Mouse (Mus musculus) adrenal gland, adult 8-10 months (tissue): Measurements from ENCODE around the gene Ece1. TPM values are rescaled to one million over a fixed set of nuclear protein-coding genes. Genes with fewer than 3 reads are reported as not detected.

Experiments used
- DNase-seq: peaks from one replicate; pipeline ENCODE4 v3.0.0; 2022
- total RNA-seq, 4 experiments: library from RNA; stranded (reverse); gene quantifications; 2 replicates each; pipeline ENCODE4 v1.2.4; 2022

Ece1 gene
- total RNA-seq, 4 experiments from 2014 or later: 248 to 380 (median 315) TPM

- no peak for DNase-seq
Measured at GRCm38 (mm10) chr4:137883513-137884150, 21.6 kb downstream of the Ece1 start.

GRCm38 (mm10) chr4:137887337-137887992 is 25.4 kb downstream of the Ece1 start:
- no peak for DNase-seq

GRCm38 (mm10) chr4:137887993-137888388 is 26.0 kb downstream of the Ece1 start:
- no peak for DNase-seq

GRCm38 (mm10) chr4:137890596-137890995 is 28.6 kb downstream of the Ece1 start:
- peak; percentile 75 for DNase-seq

- DNase-seq: no peak
Measured at GRCm38 (mm10) chr4:137891553-137892145, 29.6 kb downstream of the Ece1 start.

GRCm38 (mm10) chr4:137892713-137893242 is 30.7 kb downstream of the Ece1 start:
- no peak for DNase-seq

- no peak for DNase-seq
Measured at GRCm38 (mm10) chr4:137896612-137897297, 34.7 kb downstream of the Ece1 start.

- DNase-seq: peak; percentile 82
Measured at GRCm38 (mm10) chr4:137897298-137897612, 35.2 kb downstream of the Ece1 start.

- DNase-seq: no peak
Measured at GRCm38 (mm10) chr4:137898490-137898889, 36.5 kb downstream of the Ece1 start.

GRCm38 (mm10) chr4:137902268-137902667 is 40.2 kb downstream of the Ece1 start:
- DNase-seq: no peak

GRCm38 (mm10) chr4:137902873-137903272 is 40.8 kb downstream of the Ece1 start:
- no peak for DNase-seq

- DNase-seq: no peak
Measured at GRCm38 (mm10) chr4:137904956-137905551, 43.0 kb downstream of the Ece1 start.

- no peak for DNase-seq
Measured at GRCm38 (mm10) chr4:137907979-137908378, 45.9 kb downstream of the Ece1 start.

- no peak for DNase-seq
Measured at GRCm38 (mm10) chr4:137908489-137908888, 46.5 kb downstream of the Ece1 start.

GRCm38 (mm10) chr4:137908915-137909314 is 46.9 kb downstream of the Ece1 start:
- DNase-seq: no peak

- no peak for DNase-seq
Measured at GRCm38 (mm10) chr4:137909471-137909870, 47.4 kb downstream of the Ece1 start.

GRCm38 (mm10) chr4:137910382-137911009 is 48.5 kb downstream of the Ece1 start:
- DNase-seq: no peak

GRCm38 (mm10) chr4:137911657-137912056 is 49.6 kb downstream of the Ece1 start:
- DNase-seq: no peak

- no peak for DNase-seq
Measured at GRCm38 (mm10) chr4:137912768-137913305, 50.8 kb downstream of the Ece1 start.

- DNase-seq: peak; percentile 77
Measured at GRCm38 (mm10) chr4:137913321-137914057, 51.5 kb downstream of the Ece1 start.

- DNase-seq: no peak
Measured at GRCm38 (mm10) chr4:137917591-137917990, 55.6 kb downstream of the Ece1 start.
